Mouse (Mus musculus) gastrocnemius, postnatal 25 days (tissue): ENCODE measurements around the gene Chrm1. TPM values are rescaled to one million over a fixed set of nuclear protein-coding genes. Genes with fewer than 3 reads are reported as not detected.
A peak's percentile ranks its signal among the peaks of the same experiment; 100 is the strongest.

ENCODE experiments used
- DNase-seq: peaks from one replicate; pipeline ENCODE4 v3.0.0; 2022
- long read RNA-seq, 2 experiments: library from polyadenylated mRNA; stranded (forward); transcript quantifications; one replicate each; pipeline ENCODE4 v2.0.0; 2021
- total RNA-seq, 2 experiments: library from RNA; stranded (reverse); gene quantifications; 1 replicate in 1 of 2; 2 replicates in 1 of 2; pipeline ENCODE4 v1.2.3; 2021

Gene Chrm1
- not detected for total RNA-seq
- long read RNA-seq, experiment 1 = 0 reads
- long read RNA-seq, experiment 2 = 0 reads

- DNase-seq = no peak
Measured at GRCm38 (mm10) chr19:8663360-8663839, at the start of gene Chrm1. TSS of gene Chrm1 (plus strand) at chr19:8663789.

GRCm38 (mm10) chr19:8614343-8614742 is 49.2 kb upstream of the Chrm1 start:
- DNase-seq = no peak

GRCm38 (mm10) chr19:8616314-8616713 is 47.3 kb upstream of the Chrm1 start:
- DNase-seq = no peak

- no peak for DNase-seq
Measured at GRCm38 (mm10) chr19:8617904-8618303, 45.7 kb upstream of the Chrm1 start, which contains the start of gene Slc22a6. TSS of gene Slc22a6 (plus strand) at chr19:8618039.

- no peak for DNase-seq
Measured at GRCm38 (mm10) chr19:8621098-8621497, 42.5 kb upstream of the Chrm1 start.

DNA sequence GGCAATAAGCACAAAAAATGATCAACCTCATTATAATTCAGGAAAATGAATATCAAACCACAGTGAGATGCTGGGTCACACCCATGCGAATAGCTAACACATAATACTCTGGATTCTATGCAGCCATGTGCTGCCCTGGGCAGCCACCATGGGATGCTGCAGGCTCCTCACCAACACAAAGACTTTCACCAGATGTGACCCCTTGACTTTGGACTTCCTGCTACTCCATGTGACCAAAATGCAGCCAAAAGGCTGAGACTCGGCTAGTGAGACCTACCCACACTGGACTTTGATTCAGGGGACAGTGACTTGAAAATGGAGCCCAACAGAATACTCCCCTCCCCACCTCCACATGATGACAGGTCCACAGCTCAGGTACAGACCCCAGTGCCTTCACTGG is 33.3 kb upstream of the Chrm1 start:
- no peak for DNase-seq

DNA sequence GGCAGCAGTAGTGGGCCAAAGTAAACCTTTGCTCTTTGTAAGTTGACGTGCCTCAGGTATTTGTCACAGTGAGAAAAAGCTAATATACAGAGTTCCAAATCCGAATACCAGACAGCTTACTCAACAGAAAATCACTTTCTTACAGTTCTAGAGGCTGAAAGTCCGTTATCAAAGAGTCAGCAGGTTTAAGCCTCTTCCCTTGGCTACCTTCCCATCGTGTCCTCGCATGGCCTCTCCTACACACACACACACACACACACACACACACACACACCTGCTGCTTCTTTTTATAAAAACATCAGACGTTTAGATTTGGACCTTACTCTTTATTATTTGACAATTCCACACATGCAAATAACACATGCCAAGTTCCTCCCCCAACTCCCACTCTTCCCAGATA is 32.8 kb upstream of the Chrm1 start:
- DNase-seq = no peak

GRCm38 (mm10) chr19:8632029-8632428 is 31.6 kb upstream of the Chrm1 start:
- DNase-seq = no peak

DNA sequence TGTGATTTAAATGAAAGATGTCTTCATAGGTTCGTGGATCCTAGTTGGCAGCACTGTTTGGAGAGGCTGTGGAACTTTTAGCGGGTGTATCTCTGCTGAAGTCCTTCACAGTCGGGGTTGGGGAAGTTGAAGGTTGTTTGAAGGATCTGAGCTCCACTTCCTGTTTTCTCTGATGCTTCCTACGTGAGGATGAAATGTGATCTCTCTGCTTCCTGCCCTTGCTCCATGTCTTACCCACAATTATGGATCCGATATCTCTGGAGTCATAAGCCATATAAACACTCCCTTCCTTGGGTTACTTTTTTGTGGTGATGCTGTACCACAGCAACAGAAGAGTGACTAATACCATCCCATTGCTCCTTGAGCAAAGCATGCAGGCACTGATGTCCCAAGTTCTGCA is 21.5 kb upstream of the Chrm1 start:
- DNase-seq = no peak

GRCm38 (mm10) chr19:8646393-8646792 is 17.2 kb upstream of the Chrm1 start:
- no peak for DNase-seq

GRCm38 (mm10) chr19:8655833-8656232 is 7.8 kb upstream of the Chrm1 start:
- DNase-seq = no peak

- no peak for DNase-seq
Measured at GRCm38 (mm10) chr19:8656341-8656740, 7.2 kb upstream of the Chrm1 start.

DNA sequence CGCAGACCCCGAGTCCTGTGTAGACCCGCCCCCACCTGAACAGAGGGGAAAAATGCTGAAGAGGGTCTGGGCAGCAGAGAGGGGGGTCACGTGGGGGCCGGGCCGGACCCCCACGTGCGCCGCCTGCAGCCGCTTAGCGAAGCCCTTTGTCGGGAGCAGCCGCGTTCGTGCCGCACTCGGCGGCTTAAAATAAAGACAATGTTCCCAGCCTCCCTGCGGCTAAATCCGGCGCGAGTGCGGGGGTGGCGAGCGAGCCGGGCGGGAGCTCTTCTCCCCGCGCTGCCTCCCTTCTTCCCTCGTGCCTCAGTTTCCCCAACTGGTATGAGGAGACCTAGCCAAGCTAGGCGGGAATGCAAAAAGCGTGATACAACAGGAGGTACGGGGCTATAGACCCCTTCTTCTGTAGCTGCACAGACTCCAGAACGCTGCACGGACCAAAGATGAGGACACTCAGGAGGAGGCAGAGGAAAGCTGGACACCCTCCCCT is 1.7 kb upstream of the Chrm1 start:
- DNase-seq = no peak

DNA sequence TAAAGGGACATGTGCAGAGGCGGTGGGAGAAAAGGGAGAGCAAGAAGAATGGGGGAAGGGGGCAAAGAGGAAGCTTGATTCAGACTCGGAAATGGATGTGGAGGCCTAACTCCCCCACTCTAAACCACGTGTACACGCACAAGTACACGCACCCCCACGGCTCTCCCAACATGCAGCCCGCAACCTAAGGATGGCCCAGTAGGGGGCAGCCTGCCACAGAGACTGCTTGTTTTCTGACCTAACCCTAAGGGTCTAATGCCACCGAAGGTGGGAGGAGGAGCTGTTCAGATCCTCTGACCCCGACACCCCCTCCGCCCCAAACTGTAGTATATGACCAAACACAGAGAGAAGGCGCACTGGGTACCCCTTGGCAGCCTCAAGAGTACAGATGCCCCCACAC is 1.3 kb upstream of the Chrm1 start:
- no peak for DNase-seq

DNA sequence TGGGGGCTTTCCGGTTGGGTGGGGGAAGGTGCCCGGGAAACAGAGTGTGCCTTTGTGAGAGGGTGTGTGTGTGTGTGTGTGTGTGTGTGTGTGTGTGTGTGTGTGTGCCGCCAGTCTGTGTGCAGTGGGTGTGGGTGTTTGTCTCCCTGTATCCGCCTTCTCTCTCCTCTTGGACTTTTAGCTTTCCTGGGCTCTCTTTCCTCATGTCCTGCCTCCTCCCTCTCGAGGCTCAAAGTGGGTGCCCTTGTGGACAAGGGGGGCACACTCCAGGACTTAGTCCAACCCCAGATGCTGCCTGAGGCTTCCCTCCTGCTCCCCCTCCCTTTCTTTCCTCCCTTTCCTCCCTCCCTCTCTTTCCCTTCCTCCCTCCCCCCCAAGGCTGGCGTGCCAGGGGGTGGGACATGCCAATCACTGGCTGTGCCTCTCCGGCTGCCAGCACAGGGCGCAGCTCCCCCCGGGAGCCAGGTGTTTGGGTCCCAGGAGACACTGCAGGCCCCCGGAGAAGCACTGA is 377 bp downstream of the Chrm1 start:
- DNase-seq = no peak

DNA sequence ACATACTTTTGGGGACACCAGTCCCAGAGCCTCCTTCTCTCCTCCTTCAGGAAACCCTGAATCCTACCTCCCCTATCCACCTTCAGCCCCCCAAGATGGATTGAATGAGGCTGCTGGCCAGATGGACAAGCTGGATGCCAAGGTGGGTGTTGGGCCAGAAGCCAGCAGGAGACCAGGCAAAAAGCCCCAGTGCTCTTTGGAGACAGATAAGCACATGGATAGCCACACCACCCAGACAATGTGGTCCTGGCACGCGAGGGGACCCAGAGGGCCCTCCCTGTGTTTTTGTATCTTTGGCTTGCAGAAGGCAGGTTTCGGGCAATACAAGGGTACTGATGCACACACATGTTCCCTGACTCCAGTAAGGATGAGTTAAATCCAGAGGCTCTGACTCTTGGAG is 1.3 kb downstream of the Chrm1 start:
- DNase-seq = no peak

GRCm38 (mm10) chr19:8665746-8666145 is 2.2 kb downstream of the Chrm1 start:
- no peak for DNase-seq

GRCm38 (mm10) chr19:8672859-8673258 is 9.3 kb downstream of the Chrm1 start:
- DNase-seq = no peak

DNA sequence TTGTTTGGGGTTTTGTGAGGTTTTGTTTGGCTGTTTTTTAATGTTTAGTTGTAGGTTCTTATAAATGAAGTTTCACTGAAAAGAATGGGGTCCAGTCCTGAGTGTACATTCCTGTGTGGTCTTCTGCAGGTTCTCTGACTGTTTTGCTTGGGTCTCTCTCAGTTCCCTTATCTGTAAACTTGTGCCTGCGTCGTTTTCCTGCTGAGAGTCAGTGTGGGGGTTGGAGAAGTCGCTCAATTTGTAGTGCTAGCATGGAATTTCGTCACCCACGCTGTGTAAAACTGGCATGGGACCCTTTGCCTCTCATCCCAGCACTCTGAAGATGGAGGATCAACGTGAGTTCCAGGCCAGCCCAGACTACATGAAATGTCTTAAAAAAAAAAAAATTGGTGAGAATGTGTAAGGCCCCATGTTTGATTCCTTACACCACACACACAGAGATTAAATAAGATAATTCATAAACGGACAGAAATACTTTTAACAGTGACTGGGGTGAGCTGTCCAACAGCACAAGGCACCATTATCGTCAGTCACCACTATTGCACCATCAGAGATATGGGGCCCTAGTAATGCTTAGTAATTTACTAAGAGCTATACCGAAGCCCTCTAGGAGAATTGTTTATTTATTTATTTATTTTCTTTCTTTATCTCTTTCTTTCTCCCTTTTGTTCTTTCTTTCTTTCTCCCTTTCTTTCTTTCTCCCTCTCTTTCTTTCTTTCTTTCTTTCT is 9.9 kb downstream of the Chrm1 start:
- DNase-seq = no peak

GRCm38 (mm10) chr19:8679031-8679779 is 15.6 kb downstream of the Chrm1 start:
- DNase-seq = no peak

DNA sequence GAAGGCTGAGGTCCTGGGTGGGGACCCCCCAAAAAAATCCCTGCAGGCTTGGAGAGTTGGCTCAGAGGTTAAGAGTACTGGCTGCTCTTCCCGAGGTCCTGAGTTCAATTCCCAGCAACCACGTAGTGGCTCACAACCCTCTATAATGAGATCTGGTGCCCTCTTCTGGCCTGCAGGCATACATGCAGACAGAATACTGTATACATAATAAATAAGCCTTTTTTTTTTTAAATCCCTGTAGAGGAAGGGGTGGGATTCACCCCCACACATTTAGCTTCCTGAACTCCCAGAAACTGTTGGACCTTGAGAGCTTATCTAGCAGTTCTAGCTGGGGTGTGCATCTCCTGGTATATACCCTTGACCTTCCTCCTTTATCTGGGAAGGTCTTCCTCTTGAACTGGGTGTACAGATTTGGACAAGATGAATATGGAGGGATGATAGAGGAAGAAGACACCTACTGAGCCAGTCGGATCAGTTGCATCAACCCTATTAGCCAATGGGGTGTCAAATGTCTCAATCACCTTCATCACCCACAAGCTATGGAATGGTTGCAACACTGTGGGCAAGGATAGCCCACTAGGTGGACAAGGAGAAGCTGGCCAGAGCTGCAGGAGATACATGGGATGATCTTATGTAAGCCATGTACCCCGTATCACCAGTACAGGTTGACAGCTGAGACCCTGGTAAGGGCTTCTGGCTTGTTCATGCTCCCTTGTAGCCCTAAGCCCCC is 18.2 kb downstream of the Chrm1 start:
- no peak for DNase-seq

DNA sequence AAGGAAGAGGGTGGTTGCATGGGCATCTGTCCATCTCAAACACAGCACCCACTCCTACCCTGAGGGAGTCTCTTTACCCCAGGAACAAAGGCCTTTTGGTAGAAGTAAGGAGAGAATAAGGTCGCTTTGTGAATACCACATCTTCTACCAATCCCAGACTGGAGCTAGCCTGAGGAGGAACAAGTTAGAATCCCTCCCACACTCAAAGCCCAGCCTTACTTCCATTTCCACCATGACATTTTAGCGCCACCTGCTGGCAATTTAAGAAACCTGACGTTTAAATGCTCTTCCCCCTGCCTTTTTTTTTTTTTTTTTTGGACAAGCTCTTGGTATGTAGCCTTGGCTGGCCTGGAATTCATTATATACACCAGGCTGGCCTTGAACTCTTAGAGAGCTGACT is 19.4 kb downstream of the Chrm1 start:
- peak; percentile 52 for DNase-seq
